ENCODE assay signal across 7 mouse cellular contexts in the genomic region with DNA sequence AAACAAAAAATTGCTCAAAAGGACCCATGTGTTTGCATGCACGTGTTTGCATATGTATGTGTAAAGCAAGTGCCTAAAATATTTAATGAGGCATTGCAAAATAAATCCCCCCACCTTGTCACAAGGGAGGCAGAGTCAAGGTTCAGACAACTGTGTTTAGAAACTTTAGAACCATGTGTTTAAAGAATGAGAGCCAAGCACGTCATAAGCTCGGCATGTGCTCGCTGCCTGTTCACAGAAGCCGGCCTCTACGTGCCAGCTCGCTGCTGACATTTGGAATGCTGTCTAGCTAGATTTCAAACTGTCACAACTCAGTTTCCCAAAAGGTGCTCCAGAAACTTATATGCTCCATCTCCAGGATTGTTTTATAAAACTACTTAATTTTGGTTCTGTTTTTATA. TPM values are rescaled to one million over a fixed set of nuclear protein-coding genes. Genes with fewer than 3 reads are reported as not detected.
DNase-seq lines count a peak whose midpoint lies in the region; ATAC-seq lines count a peak whose summit lies in the region.

No protein-coding gene starts in this region.

- ATAC-seq in inflammation-experienced regulatory T-cells, adult 6 months: no peak

- DNase-seq in urinary bladder, postnatal 36 days (ENCODE audit: low spot score in 2 of 2): peak; percentile 8 to 53
- DNase-seq in urinary bladder, postnatal 4 days (ENCODE audit: low spot score in 2 of 2): no peak
- peak; percentile 82 for DNase-seq in heart, adult 18-20 months
- peak; percentile 27 to 67 for DNase-seq in layer of hippocampus, postnatal 14 days (ENCODE audit: low spot score in 2 of 2)
- DNase-seq in thymus, postnatal 14 days: no peak
- no peak for DNase-seq in right cerebral cortex, postnatal 36 days (ENCODE audit: low spot score in 2 of 2)

RNA-seq across cellular contexts. Expression of a gene that starts 27.5 kb away (rescaled TPM):
- 100 to 1,000 TPM; 242 to 257 TPM for total RNA-seq in heart, adult 18-20 months (2021)
- 10 to 100 TPM; 63.4 to 75.9 TPM for total RNA-seq in layer of hippocampus, postnatal 14 days (2021)
- polyA plus RNA-seq in inflammation-experienced regulatory T-cells, adult 6 months (2017; shearing (Covaris generic)): 10 to 100 TPM; 35.8 to 49.2 (median 36.8) TPM

Comparison
In these comparisons a context has a peak if more than half of its experiments do, and no peak if none do; other contexts are left out.
1. DNase-seq: peak in urinary bladder, postnatal 36 days (2 of 2), heart, adult 18-20 months (2 of 2) and layer of hippocampus, postnatal 14 days (2 of 2); none in urinary bladder, postnatal 4 days (0 of 2), thymus, postnatal 14 days (single experiment) and right cerebral cortex, postnatal 36 days (0 of 2).